Mouse (Mus musculus) hindbrain, embryonic 16.5 days (tissue): ENCODE measurements around the gene Dip2c. TPM values are rescaled to one million over a fixed set of nuclear protein-coding genes. Genes with fewer than 3 reads are reported as not detected.

Experiments used
- ATAC-seq: fragments of 200-750 bp; cut with Nextera tagmentation; 2 replicates; pipeline ENCODE4 v1.8.0; 2017; ENCODE audit warnings: moderate TSS enrichment, moderate library complexity
- H3K27ac ChIP-seq: fragments of 300-500 bp; sonication (generic); 2 replicates; pipeline ENCODE4 v1.5.1; 2014; ENCODE audit warnings: low read depth, mild to moderate bottlenecking, control low read depth, low read length, moderate library complexity
- H3K27me3 ChIP-seq: fragments of 300-500 bp; sonication (generic); replicated peaks from 2 replicates; pipeline ENCODE4 v1.6.1; 2014; ENCODE audit warnings: low read length; ENCODE audit not compliant: control insufficient read depth, insufficient read depth
- H3K36me3 ChIP-seq: fragments of 300-500 bp; sonication (generic); 2 replicates; pipeline ENCODE4 v1.6.1; 2014; ENCODE audit warnings: mild to moderate bottlenecking, low read length, moderate library complexity, mixed read lengths; ENCODE audit not compliant: control insufficient read depth, insufficient read depth
- H3K4me1 ChIP-seq: fragments of 300-500 bp; sonication (generic); 2 replicates; pipeline ENCODE4 v1.6.1; 2014; ENCODE audit warnings: low read depth, low read length; ENCODE audit not compliant: control insufficient read depth, insufficient read depth
- H3K4me2 ChIP-seq: fragments of 300-500 bp; sonication (generic); 2 replicates; pipeline ENCODE4 v1.6.1; 2014; ENCODE audit warnings: mild to moderate bottlenecking, low read length, control low read depth, moderate library complexity
- H3K4me3 ChIP-seq: fragments of 300-500 bp; sonication (generic); 2 replicates; pipeline ENCODE4 v1.5.1; 2014; ENCODE audit warnings: mild to moderate bottlenecking, low read length, control low read depth, moderate library complexity
- H3K9ac ChIP-seq: fragments of 300-500 bp; sonication (generic); 2 replicates; pipeline ENCODE4 v1.6.1; 2014; ENCODE audit warnings: low read depth, mild to moderate bottlenecking, control low read depth, low read length, moderate library complexity
- H3K9me3 ChIP-seq: fragments of 300-500 bp; sonication (generic); 2 replicates; pipeline ENCODE4 v1.6.1; 2014; ENCODE audit warnings: mild to moderate bottlenecking, low read length, moderate library complexity; ENCODE audit not compliant: control insufficient read depth
- WGBS: fragments of 180-500 bp; shearing (Covaris S2); extraction: QIAGEN DNeasy Blood & Tissue Kit; methylation state at CpG from one replicate; pipeline ENCODE4 v1.1.7; 2014; 5-methylcytosine and 5-hydroxymethylcytosine counted together
- polyA plus RNA-seq: library from polyadenylated mRNA; unstranded; fragments of >200 nt; fragmentation: Nextera tagmentation; extraction: Ambion mirVana; gene quantifications from 2 replicates; pipeline ENCODE4 v1.2.1, GENCODE M21; 2015

Gene Dip2c
- polyA plus RNA-seq, 1 experiment from 2014 or later = 10.5 TPM

- Histone ChIP-seq H3K27me3 (no peaks in the 10 kb centered on the region), H3K9ac (peak overlapping the region; percentile 98; the same call in 1 of the 2 replicates), H3K4me3 (peak overlapping the region; percentile 97), H3K27ac (no peak overlapping the region), H3K9me3 (no peaks in the 10 kb centered on the region), H3K4me2 (peak overlapping the region; percentile 81), H3K36me3 (no peaks in the 10 kb centered on the region), H3K4me1 (peaks cover 21% of the 10 kb centered on the region)
- no peak for ATAC-seq
- 83% methylated on average over 5 of the region's 5 CpGs for WGBS
These were observed 2.3 kb downstream of the Dip2c start for GRCm38 (mm10) chr13:9278636-9279035.

GRCm38 (mm10) chr13:9283050-9283449 lies 6.7 kb downstream of the Dip2c start:
- Histone ChIP-seq H3K27ac (no peak overlapping the region), H3K36me3 (no peaks in the 10 kb centered on the region), H3K27me3 (no peaks in the 10 kb centered on the region), H3K9me3 (no peaks in the 10 kb centered on the region), H3K4me3 (no peak overlapping the region), H3K9ac (no peak overlapping the region), H3K4me1 (peaks cover 18% of the 10 kb centered on the region), H3K4me2 (no peak overlapping the region)
- WGBS = 57% methylated on average over 13 of the region's 13 CpGs
- no peak for ATAC-seq

GRCm38 (mm10) chr13:9289916-9290315 lies 13.6 kb downstream of the Dip2c start:
- H3K9ac ChIP-seq = no peak overlapping the region
- no peaks in the 10 kb centered on the region for H3K27me3 ChIP-seq
- H3K9me3 ChIP-seq = no peaks in the 10 kb centered on the region
- no peak overlapping the region for H3K4me3 ChIP-seq
- H3K27ac ChIP-seq = no peak overlapping the region
- 53% methylated on average over 2 of the region's 2 CpGs for whole genome bisulfite sequencing
- no peaks in the 10 kb centered on the region for H3K36me3 ChIP-seq
- H3K4me1 ChIP-seq = no peaks in the 10 kb centered on the region; the same call in 1 of the 2 replicates
- ATAC-seq = no peak
- no peak overlapping the region for H3K4me2 ChIP-seq

- Histone ChIP-seq H3K27ac (no peak overlapping the region), H3K27me3 (no peaks in the 10 kb centered on the region), H3K4me2 (no peak overlapping the region)
These were observed 20.0 kb downstream of the Dip2c start for GRCm38 (mm10) chr13:9296285-9296684.

GRCm38 (mm10) chr13:9297266-9297665 lies 20.9 kb downstream of the Dip2c start:
- no peaks in the 10 kb centered on the region for H3K4me1 ChIP-seq
- 82% methylated on average over 3 of the region's 3 CpGs for WGBS
- no peak for ATAC-seq

More at GRCm38 (mm10) chr13:9296285-9296684, 20.0 kb downstream of the Dip2c start:
- no peaks in the 10 kb centered on the region for H3K36me3 ChIP-seq
- H3K9ac ChIP-seq = no peak overlapping the region
- H3K9me3 ChIP-seq = no peaks in the 10 kb centered on the region
- H3K4me3 ChIP-seq = no peak overlapping the region
- no peaks in the 10 kb centered on the region for H3K4me1 ChIP-seq
- no peak for ATAC-seq
- 85% methylated on average over 6 of the region's 6 CpGs for WGBS

GRCm38 (mm10) chr13:9297689-9298088 lies 21.4 kb downstream of the Dip2c start:
- WGBS = 60% methylated on average over 3 of the region's 3 CpGs
- Histone ChIP-seq H3K4me3 (no peak overlapping the region), H3K4me1 (no peaks in the 10 kb centered on the region), H3K4me2 (no peak overlapping the region), H3K9ac (no peak overlapping the region), H3K27ac (no peak overlapping the region), H3K9me3 (no peaks in the 10 kb centered on the region), H3K36me3 (no peaks in the 10 kb centered on the region), H3K27me3 (no peaks in the 10 kb centered on the region)
- ATAC-seq = no peak

More at GRCm38 (mm10) chr13:9297266-9297665, 20.9 kb downstream of the Dip2c start:
- no peaks in the 10 kb centered on the region for H3K9me3 ChIP-seq
- H3K4me2 ChIP-seq = no peak overlapping the region
- H3K4me3 ChIP-seq = no peak overlapping the region
- H3K9ac ChIP-seq = no peak overlapping the region
- H3K27ac ChIP-seq = no peak overlapping the region
- H3K27me3 ChIP-seq = no peaks in the 10 kb centered on the region
- no peaks in the 10 kb centered on the region for H3K36me3 ChIP-seq

GRCm38 (mm10) chr13:9299657-9300056 lies 23.3 kb downstream of the Dip2c start:
- no peak overlapping the region for H3K4me3 ChIP-seq
- no peaks in the 10 kb centered on the region for H3K4me1 ChIP-seq
- H3K27me3 ChIP-seq = no peaks in the 10 kb centered on the region
- H3K9ac ChIP-seq = no peak overlapping the region
- no peak for ATAC-seq
- H3K4me2 ChIP-seq = no peak overlapping the region
- no peak overlapping the region for H3K27ac ChIP-seq
- H3K36me3 ChIP-seq = no peaks in the 10 kb centered on the region
- WGBS = 72% methylated on average over 2 of the region's 2 CpGs
- no peaks in the 10 kb centered on the region for H3K9me3 ChIP-seq

- no peaks in the 10 kb centered on the region for H3K9me3 ChIP-seq
- no peak for ATAC-seq
- no peaks in the 10 kb centered on the region for H3K4me1 ChIP-seq
- H3K27me3 ChIP-seq = no peaks in the 10 kb centered on the region
- H3K27ac ChIP-seq = no peak overlapping the region
- H3K4me3 ChIP-seq = no peak overlapping the region
- H3K9ac ChIP-seq = no peak overlapping the region
- WGBS = 37% methylated on average over 6 of the region's 6 CpGs
- H3K4me2 ChIP-seq = no peak overlapping the region
- no peaks in the 10 kb centered on the region for H3K36me3 ChIP-seq
These were observed 32.5 kb downstream of the Dip2c start for GRCm38 (mm10) chr13:9308863-9309262.

- Histone ChIP-seq H3K9ac (no peak overlapping the region), H3K4me2 (no peak overlapping the region), H3K27me3 (no peaks in the 10 kb centered on the region), H3K9me3 (no peaks in the 10 kb centered on the region), H3K4me3 (no peak overlapping the region), H3K27ac (no peak overlapping the region), H3K36me3 (no peaks in the 10 kb centered on the region), H3K4me1 (no peaks in the 10 kb centered on the region)
- 96% methylated on average over 1 of the region's 1 CpGs for WGBS
- no peak for ATAC-seq
These were observed 34.5 kb downstream of the Dip2c start for GRCm38 (mm10) chr13:9310806-9311205.

GRCm38 (mm10) chr13:9312916-9313315 lies 36.6 kb downstream of the Dip2c start:
- ATAC-seq = no peak
- H3K4me1 ChIP-seq = no peaks in the 10 kb centered on the region
- H3K36me3 ChIP-seq = no peaks in the 10 kb centered on the region
- no peak overlapping the region for H3K4me3 ChIP-seq
- H3K9ac ChIP-seq = no peak overlapping the region
- no peak overlapping the region for H3K27ac ChIP-seq
- H3K9me3 ChIP-seq = no peaks in the 10 kb centered on the region
- no peaks in the 10 kb centered on the region for H3K27me3 ChIP-seq
- H3K4me2 ChIP-seq = no peak overlapping the region
